Mouse (Mus musculus): ENCODE measurements at regions not wholly inside any gene's neighbourhood (a gene's known extent, or its start where the extent isn't known, plus 50 kb on each side); places are given as distances from the start of the nearest gene placed in this dataset.

- H3K4me2 ChIP-seq (ENCODE audit: low read depth, low read length) = no peak overlapping the region
- no peaks in the 10 kb centered on the region for H3K4me1 ChIP-seq (ENCODE audit: control insufficient read depth, insufficient read depth, low read length)
- H3K9ac ChIP-seq (ENCODE audit: low read depth, low read length) = no peak overlapping the region
- no peaks in the 10 kb centered on the region for H3K36me3 ChIP-seq (ENCODE audit: control insufficient read depth, insufficient read depth, low read length)
- no peak overlapping the region for H3K27ac ChIP-seq (replicated peaks; ENCODE audit: low read depth, low read length)
- ATAC-seq (ENCODE audit: low read depth) (no peak), DNase-seq (ENCODE audit: low spot score) (no peak)
- H3K9me3 ChIP-seq (ENCODE audit: control insufficient read depth, low read length) = no peaks in the 10 kb centered on the region
- no peaks in the 10 kb centered on the region for H3K27me3 ChIP-seq (replicated peaks; ENCODE audit: control insufficient read depth, insufficient read depth, low read length)
- no peak overlapping the region for H3K4me3 ChIP-seq (ENCODE audit: low read depth, low read length)
Measured at GRCm38 (mm10) chr10:45957686-45958085, 380.1 kb downstream of the Hace1 start.

GRCm38 (mm10) chr10:45972240-45972639, 394.6 kb downstream of the Hace1 start:
- H3K36me3 ChIP-seq (ENCODE audit: control insufficient read depth, insufficient read depth, low read length) = no peaks in the 10 kb centered on the region
- ATAC-seq (ENCODE audit: low read depth) (no peak), DNase-seq (ENCODE audit: low spot score) (no peak)
- H3K4me2 ChIP-seq (ENCODE audit: low read depth, low read length) = no peak overlapping the region
- no peaks in the 10 kb centered on the region for H3K4me1 ChIP-seq (ENCODE audit: control insufficient read depth, insufficient read depth, low read length)
- H3K4me3 ChIP-seq (ENCODE audit: low read depth, low read length) = no peak overlapping the region
- no peaks in the 10 kb centered on the region for H3K27me3 ChIP-seq (replicated peaks; ENCODE audit: control insufficient read depth, insufficient read depth, low read length)
- 29% methylated on average over 1 of the region's 1 CpGs for WGBS
- H3K9me3 ChIP-seq (ENCODE audit: control insufficient read depth, low read length) = no peaks in the 10 kb centered on the region
- no peak overlapping the region for H3K9ac ChIP-seq (ENCODE audit: low read depth, low read length)
- no peak overlapping the region for H3K27ac ChIP-seq (replicated peaks; ENCODE audit: low read depth, low read length)

- Histone ChIP-seq H3K36me3 (ENCODE audit: control insufficient read depth, insufficient read depth, low read length) (no peaks in the 10 kb centered on the region), H3K9ac (ENCODE audit: low read depth, low read length) (no peak overlapping the region), H3K4me2 (ENCODE audit: low read depth, low read length) (no peak overlapping the region), H3K4me3 (ENCODE audit: low read depth, low read length) (no peak overlapping the region), H3K27me3 (replicated peaks; ENCODE audit: control insufficient read depth, insufficient read depth, low read length) (no peaks in the 10 kb centered on the region), H3K9me3 (ENCODE audit: control insufficient read depth, low read length) (no peaks in the 10 kb centered on the region), H3K4me1 (ENCODE audit: control insufficient read depth, insufficient read depth, low read length) (no peaks in the 10 kb centered on the region), H3K27ac (replicated peaks; ENCODE audit: low read depth, low read length) (no peak overlapping the region)
- no peak for ATAC-seq (ENCODE audit: low read depth)
- WGBS = 57% methylated on average over 4 of the region's 4 CpGs
- no peak for DNase-seq (ENCODE audit: low spot score)
Measured at GRCm38 (mm10) chr10:45982731-45983274, 405.2 kb downstream of the Hace1 start.

- Histone ChIP-seq H3K27me3 (replicated peaks; ENCODE audit: control insufficient read depth, insufficient read depth, low read length) (no peaks in the 10 kb centered on the region), H3K27ac (replicated peaks; ENCODE audit: low read depth, low read length) (no peak overlapping the region), H3K4me1 (ENCODE audit: control insufficient read depth, insufficient read depth, low read length) (no peaks in the 10 kb centered on the region), H3K4me2 (ENCODE audit: low read depth, low read length) (no peak overlapping the region), H3K4me3 (ENCODE audit: low read depth, low read length) (no peak overlapping the region), H3K36me3 (ENCODE audit: control insufficient read depth, insufficient read depth, low read length) (no peaks in the 10 kb centered on the region), H3K9me3 (ENCODE audit: control insufficient read depth, low read length) (no peaks in the 10 kb centered on the region), H3K9ac (ENCODE audit: low read depth, low read length) (no peak overlapping the region)
- ATAC-seq (ENCODE audit: low read depth) = no peak
- DNase-seq (ENCODE audit: low spot score) = peak; percentile 4
- WGBS = 86% methylated on average over 6 of the region's 6 CpGs
Measured at GRCm38 (mm10) chr10:45983671-45984335, 406.2 kb downstream of the Hace1 start.

- no peaks in the 10 kb centered on the region for H3K4me1 ChIP-seq (ENCODE audit: control insufficient read depth, insufficient read depth, low read length)
- WGBS = 84% methylated on average over 2 of the region's 2 CpGs
- peak; percentile 25 for DNase-seq (ENCODE audit: low spot score)
Measured at GRCm38 (mm10) chr10:45986341-45986740, 408.7 kb downstream of the Hace1 start.

GRCm38 (mm10) chr10:46006319-46006718, 428.7 kb downstream of the Hace1 start:
- H3K4me2 ChIP-seq (ENCODE audit: low read depth, low read length) = no peak overlapping the region
- WGBS = 53% methylated on average over 2 of the region's 2 CpGs
- H3K27me3 ChIP-seq (replicated peaks; ENCODE audit: control insufficient read depth, insufficient read depth, low read length) = 0 out of 2 replicates have a peak, but pooled peaks cover under 1% of the 10 kb centered on the region
- no peaks in the 10 kb centered on the region for H3K9me3 ChIP-seq (ENCODE audit: control insufficient read depth, low read length)
- no peak overlapping the region for H3K9ac ChIP-seq (ENCODE audit: low read depth, low read length)
- H3K27ac ChIP-seq (replicated peaks; ENCODE audit: low read depth, low read length) = no peak overlapping the region
- no peak overlapping the region for H3K4me3 ChIP-seq (ENCODE audit: low read depth, low read length)
- ATAC-seq (ENCODE audit: low read depth) (no peak), DNase-seq (ENCODE audit: low spot score) (no peak)
- H3K36me3 ChIP-seq (ENCODE audit: control insufficient read depth, insufficient read depth, low read length) = no peaks in the 10 kb centered on the region
- H3K4me1 ChIP-seq (ENCODE audit: control insufficient read depth, insufficient read depth, low read length) = no peaks in the 10 kb centered on the region

More at GRCm38 (mm10) chr10:45986341-45986740, 408.7 kb downstream of the Hace1 start:
- ATAC-seq (ENCODE audit: low read depth) = no peak
- no peaks in the 10 kb centered on the region for H3K27me3 ChIP-seq (replicated peaks; ENCODE audit: control insufficient read depth, insufficient read depth, low read length)
- no peak overlapping the region for H3K9ac ChIP-seq (ENCODE audit: low read depth, low read length)
- no peak overlapping the region for H3K4me3 ChIP-seq (ENCODE audit: low read depth, low read length)
- H3K36me3 ChIP-seq (ENCODE audit: control insufficient read depth, insufficient read depth, low read length) = no peaks in the 10 kb centered on the region
- no peak overlapping the region for H3K27ac ChIP-seq (replicated peaks; ENCODE audit: low read depth, low read length)
- no peak overlapping the region for H3K4me2 ChIP-seq (ENCODE audit: low read depth, low read length)
- no peaks in the 10 kb centered on the region for H3K9me3 ChIP-seq (ENCODE audit: control insufficient read depth, low read length)

- Histone ChIP-seq H3K4me3 (ENCODE audit: low read depth, low read length) (no peak overlapping the region), H3K4me1 (ENCODE audit: control insufficient read depth, insufficient read depth, low read length) (no peaks in the 10 kb centered on the region), H3K36me3 (ENCODE audit: control insufficient read depth, insufficient read depth, low read length) (no peaks in the 10 kb centered on the region), H3K9me3 (ENCODE audit: control insufficient read depth, low read length) (no peaks in the 10 kb centered on the region), H3K27me3 (replicated peaks; ENCODE audit: control insufficient read depth, insufficient read depth, low read length) (0 out of 2 replicates have a peak, but pooled peaks cover 3% of the 10 kb centered on the region), H3K27ac (replicated peaks; ENCODE audit: low read depth, low read length) (no peak overlapping the region), H3K4me2 (ENCODE audit: low read depth, low read length) (no peak overlapping the region), H3K9ac (ENCODE audit: low read depth, low read length) (no peak overlapping the region)
- peak; percentile 82 for DNase-seq (ENCODE audit: low spot score)
- peak; percentile 84 for ATAC-seq (ENCODE audit: low read depth)
- WGBS = 23% methylated on average over 12 of the region's 12 CpGs
Measured at GRCm38 (mm10) chr10:46011916-46012596, 434.4 kb downstream of the Hace1 start.

GRCm38 (mm10) chr10:46012599-46012998, 435.0 kb downstream of the Hace1 start:
- no peaks in the 10 kb centered on the region for H3K9me3 ChIP-seq (ENCODE audit: control insufficient read depth, low read length)
- ATAC-seq (ENCODE audit: low read depth) (no peak), DNase-seq (ENCODE audit: low spot score) (no peak)
- H3K4me3 ChIP-seq (ENCODE audit: low read depth, low read length) = no peak overlapping the region
- WGBS = 66% methylated on average over 6 of the region's 6 CpGs
- no peaks in the 10 kb centered on the region for H3K4me1 ChIP-seq (ENCODE audit: control insufficient read depth, insufficient read depth, low read length)
- H3K9ac ChIP-seq (ENCODE audit: low read depth, low read length) = no peak overlapping the region
- no peaks in the 10 kb centered on the region for H3K36me3 ChIP-seq (ENCODE audit: control insufficient read depth, insufficient read depth, low read length)
- H3K27me3 ChIP-seq (replicated peaks; ENCODE audit: control insufficient read depth, insufficient read depth, low read length) = 0 out of 2 replicates have a peak, but pooled peaks cover 3% of the 10 kb centered on the region
- H3K27ac ChIP-seq (replicated peaks; ENCODE audit: low read depth, low read length) = no peak overlapping the region
- no peak overlapping the region for H3K4me2 ChIP-seq (ENCODE audit: low read depth, low read length)
